Mouse (Mus musculus): ENCODE data around the gene Tmprss3. TPM values are rescaled to one million over a fixed set of nuclear protein-coding genes. Genes with fewer than 3 reads are reported as not detected.

The Tmprss3 gene
- total and polyA plus RNA-seq, 3 experiments: 0.08 to 0.11 TPM; not detected in 1

- Histone ChIP-seq H3K27me3 (ENCODE audit: control insufficient read depth in 1 of 2, insufficient read depth in 2 of 2, low read length in 2 of 2) (no peaks in the 10 kb centered on the region), H3K9ac (ENCODE audit: control insufficient read depth, low read depth, low read length, poor library complexity, severe bottlenecking) (no peak overlapping the region), H3K79me2 (ENCODE audit: control insufficient read depth, insufficient read depth, low read length, poor library complexity) (no peaks in the 10 kb centered on the region), H3K36me3 (ENCODE audit: control insufficient read depth in 1 of 2, insufficient read depth in 2 of 2, low read length in 2 of 2) (no peaks in the 10 kb centered on the region), H3K27ac (ENCODE audit: control insufficient read depth, low read depth, low read length) (no peak overlapping the region), H3K4me3 (ENCODE audit: control insufficient read depth in 1 of 2, insufficient read depth in 1 of 2, low read depth in 2 of 2, low read length in 2 of 2) (no peak overlapping the region), H3K9me3 (replicated peaks; ENCODE audit: insufficient read depth, low read length) (no peaks in the 10 kb centered on the region), H3K4me1 (ENCODE audit: control insufficient read depth in 1 of 2, insufficient read depth in 2 of 2, low read length in 2 of 2) (no peaks in the 10 kb centered on the region)
- DNase-seq (ENCODE audit: low read depth, low spot score): peak; percentile 67
- TF ChIP-seq ZC3H11A (IDR thresholded peaks at IDR 0.05; ENCODE audit: low read depth, low read length): peak; percentile 77
- no peak for TF ChIP-seq TBP (IDR thresholded peaks at IDR 0.05; ENCODE audit: low read depth, low read length)
- no peak for TF ChIP-seq RCOR1 (IDR thresholded peaks at IDR 0.05; ENCODE audit: low read depth, low read length)
- peak; percentile 79 for TF ChIP-seq RAD21 (IDR thresholded peaks at IDR 0.05; ENCODE audit: low read depth, low read length)
- peak; percentile 82 to 90 (median 89) for TF ChIP-seq CTCF (IDR thresholded peaks at IDR 0.05 in 2 of 3, conservative IDR thresholded peaks at IDR 0.05 in 1 of 3; ENCODE audit: control insufficient read depth in 1 of 3, insufficient read depth in 1 of 3, low read depth in 2 of 3, low read length in 3 of 3, poor library complexity in 1 of 3, severe bottlenecking in 1 of 3)
- peak; percentile 89 for TF ChIP-seq SMC3 (IDR thresholded peaks at IDR 0.05; ENCODE audit: low read depth, low read length)
- TF ChIP-seq ZNF384 (IDR thresholded peaks at IDR 0.05; ENCODE audit: low read depth, low read length): no peak
Measured at GRCm38 (mm10) chr17:31187370-31187769, 11.4 kb downstream of the Tmprss3 start.

- no peak for DNase-seq (ENCODE audit: low read depth, low spot score)
- H3K9ac ChIP-seq (ENCODE audit: control insufficient read depth, low read depth, low read length, poor library complexity, severe bottlenecking): no peak overlapping the region
- no peaks in the 10 kb centered on the region for H3K27me3 ChIP-seq (ENCODE audit: control insufficient read depth in 1 of 2, insufficient read depth in 2 of 2, low read length in 2 of 2)
- no peaks in the 10 kb centered on the region for H3K79me2 ChIP-seq (ENCODE audit: control insufficient read depth, insufficient read depth, low read length, poor library complexity)
- no peaks in the 10 kb centered on the region for H3K36me3 ChIP-seq (ENCODE audit: control insufficient read depth in 1 of 2, insufficient read depth in 2 of 2, low read length in 2 of 2)
- 0 out of 4 replicates have a peak, but pooled peaks cover 0 to 5% of the 10 kb centered on the region in 2 experiments for H3K4me1 ChIP-seq (ENCODE audit: control insufficient read depth in 1 of 2, insufficient read depth in 2 of 2, low read length in 2 of 2)
- H3K9me3 ChIP-seq (replicated peaks; ENCODE audit: insufficient read depth, low read length): no peaks in the 10 kb centered on the region
- H3K4me3 ChIP-seq (ENCODE audit: control insufficient read depth in 1 of 2, insufficient read depth in 1 of 2, low read depth in 2 of 2, low read length in 2 of 2): no peak overlapping the region
- no peak overlapping the region for H3K27ac ChIP-seq (ENCODE audit: control insufficient read depth, low read depth, low read length)
- TF ChIP-seq SMC3 (IDR thresholded peaks at IDR 0.05; ENCODE audit: low read depth, low read length): no peak
- no peak for TF ChIP-seq USF2 (IDR thresholded peaks at IDR 0.05; ENCODE audit: borderline replicate concordance in 1 of 2, insufficient read depth in 1 of 2, low read depth in 1 of 2, low read length in 2 of 2)
- no peak for TF ChIP-seq KAT2A (conservative IDR thresholded peaks at IDR 0.05; ENCODE audit: low read depth, low read length)
- TF ChIP-seq MYC (IDR thresholded peaks at IDR 0.05; ENCODE audit: low read depth, low read length): no peak
Measured at GRCm38 (mm10) chr17:31184269-31184990, 14.3 kb downstream of the Tmprss3 start.

- Histone ChIP-seq H3K27me3 (ENCODE audit: control insufficient read depth in 1 of 2, insufficient read depth in 2 of 2, low read length in 2 of 2) (no peaks in the 10 kb centered on the region), H3K9me3 (replicated peaks; ENCODE audit: insufficient read depth, low read length) (no peaks in the 10 kb centered on the region), H3K27ac (ENCODE audit: control insufficient read depth, low read depth, low read length) (no peak overlapping the region), H3K4me1 (ENCODE audit: control insufficient read depth in 1 of 2, insufficient read depth in 2 of 2, low read length in 2 of 2) (0 out of 4 replicates have a peak, but pooled peaks cover 0 to 5% of the 10 kb centered on the region in 2 experiments), H3K4me3 (ENCODE audit: control insufficient read depth in 1 of 2, insufficient read depth in 1 of 2, low read depth in 2 of 2, low read length in 2 of 2) (no peak overlapping the region), H3K79me2 (ENCODE audit: control insufficient read depth, insufficient read depth, low read length, poor library complexity) (no peaks in the 10 kb centered on the region), H3K9ac (ENCODE audit: control insufficient read depth, low read depth, low read length, poor library complexity, severe bottlenecking) (no peak overlapping the region), H3K36me3 (ENCODE audit: control insufficient read depth in 1 of 2, insufficient read depth in 2 of 2, low read length in 2 of 2) (no peaks in the 10 kb centered on the region)
- no peak for DNase-seq (ENCODE audit: low read depth, low spot score)
- TF ChIP-seq E2F4 (IDR thresholded peaks at IDR 0.05; ENCODE audit: borderline replicate concordance, low read depth, low read length): no peak
- no peak for TF ChIP-seq POLR2A (IDR thresholded peaks at IDR 0.05; ENCODE audit: control insufficient read depth in 1 of 2, insufficient read depth in 1 of 2, low read depth in 1 of 2, low read length in 2 of 2, poor library complexity in 1 of 2)
- no peak for TF ChIP-seq JUND (IDR thresholded peaks at IDR 0.05; ENCODE audit: low read depth, low read length)
- no peak for TF ChIP-seq ZKSCAN1 (IDR thresholded peaks at IDR 0.05; ENCODE audit: low read depth, low read length)
- TF ChIP-seq NRF1 (IDR thresholded peaks at IDR 0.05; ENCODE audit: insufficient read depth, low read depth, low read length, poor library complexity, severe bottlenecking): no peak
Measured at GRCm38 (mm10) chr17:31183180-31183974, 15.4 kb downstream of the Tmprss3 start.
